Comparison of ENCODE assay signal across 8 mouse cellular contexts in the genomic region with DNA sequence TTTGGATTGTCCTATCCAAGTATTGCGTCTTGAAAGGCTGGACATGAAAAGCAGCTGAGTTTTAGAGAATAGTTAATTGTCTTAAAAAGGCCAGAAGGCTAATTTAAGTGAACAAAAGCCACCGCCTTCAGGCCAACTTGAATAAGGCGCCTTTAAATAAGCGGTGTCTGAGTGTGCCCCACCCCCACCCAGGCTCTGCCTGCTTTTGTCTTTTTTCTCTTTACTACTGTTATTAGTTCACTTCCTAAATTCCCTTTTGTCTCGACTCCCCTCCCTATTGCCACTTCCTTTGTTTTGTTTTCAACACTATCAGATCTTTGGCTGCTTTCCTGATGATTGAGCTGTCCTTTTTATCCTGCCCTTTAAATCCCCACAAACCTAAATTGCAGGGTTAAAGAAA. TPM values are rescaled to one million over a fixed set of nuclear protein-coding genes. Genes with fewer than 3 reads are reported as not detected.
A peak's percentile ranks its signal among the peaks of the same experiment; 100 is the strongest.
DNase-seq lines count a peak whose midpoint lies in the region; ATAC-seq and TF ChIP-seq lines count a peak whose summit lies in the region.

No protein-coding gene starts in this region.

- peak overlapping the region; percentile 59 for H3K4me3 ChIP-seq in forebrain, embryonic 14.5 days (ENCODE audit: low read depth, low read length)
- H3K4me3 ChIP-seq in hindbrain, embryonic 10.5 days: peak overlapping the region; percentile 69
- peak overlapping the region; percentile 66 for H3K4me3 ChIP-seq in stomach, embryonic 15.5 days (replicated peaks)

- intact Hi-C loops in left cerebral cortex, postnatal 4 days (cut with DNase I): no loop called here

- no peak; the same call in 1 of the 2 replicates for TF ChIP-seq CTCF in brain, embryonic 14.5 days (IDR thresholded peaks at IDR 0.05; ENCODE audit: borderline replicate concordance, extremely low read depth, insufficient read depth, insufficient read length)

- WGBS in forebrain, embryonic 14.5 days: 1% methylated on average over 5 of the region's 5 CpGs
- WGBS in hindbrain, embryonic 10.5 days: 4% methylated on average over 5 of the region's 5 CpGs
- WGBS in stomach, embryonic 15.5 days: 5% methylated on average over 5 of the region's 5 CpGs

- peak; percentile 35 for DNase-seq in cerebellum, adult 11 months
- peak; percentile 86 for DNase-seq in brain, embryonic 14.5 days (ENCODE audit: low read depth)
- DNase-seq in forebrain, embryonic 14.5 days (ENCODE audit: low spot score): peak; percentile 80
- DNase-seq in hindbrain, embryonic 10.5 days (ENCODE audit: low spot score): peak; percentile 32
- peak; percentile 28 for DNase-seq in left cerebral cortex, postnatal 4 days

- H3K4me2 ChIP-seq in forebrain, embryonic 14.5 days (ENCODE audit: low read length): peak overlapping the region; percentile 74
- peak overlapping the region; percentile 67 for H3K4me2 ChIP-seq in stomach, embryonic 15.5 days

- 0 out of 2 replicates have a peak, but pooled peaks cover 2% of the 10 kb centered on the region for H3K4me1 ChIP-seq in forebrain, embryonic 14.5 days (ENCODE audit: control insufficient read depth, insufficient read depth, low read length)
- peaks cover 32% of the 10 kb centered on the region for H3K4me1 ChIP-seq in hindbrain, embryonic 10.5 days (replicated peaks)
- no peaks in the 10 kb centered on the region; the same call in 1 of the 2 replicates for H3K4me1 ChIP-seq in stomach, embryonic 15.5 days

- peak overlapping the region; percentile 78; the same call in 1 of the 2 replicates for H3K9ac ChIP-seq in forebrain, embryonic 14.5 days (ENCODE audit: low read length)
- no peak overlapping the region; the same call in 1 of the 2 replicates for H3K9ac ChIP-seq in stomach, embryonic 15.5 days

- no peaks in the 10 kb centered on the region for H3K27me3 ChIP-seq in forebrain, embryonic 14.5 days (replicated peaks; ENCODE audit: control insufficient read depth, insufficient read depth, low read length)
- H3K27me3 ChIP-seq in hindbrain, embryonic 10.5 days (ENCODE audit: insufficient read depth, poor library complexity, severe bottlenecking): 0 out of 2 replicates have a peak, but pooled peaks cover 2% of the 10 kb centered on the region
- no peaks in the 10 kb centered on the region for H3K27me3 ChIP-seq in stomach, embryonic 15.5 days (replicated peaks)

- no peaks in the 10 kb centered on the region for H3K36me3 ChIP-seq in forebrain, embryonic 14.5 days (ENCODE audit: control insufficient read depth, insufficient read depth, low read length)
- no peaks in the 10 kb centered on the region for H3K36me3 ChIP-seq in hindbrain, embryonic 10.5 days
- no peaks in the 10 kb centered on the region for H3K36me3 ChIP-seq in stomach, embryonic 15.5 days

- H3K9me3 ChIP-seq in forebrain, embryonic 14.5 days (replicated peaks; ENCODE audit: control insufficient read depth, low read length): no peaks in the 10 kb centered on the region
- H3K9me3 ChIP-seq in hindbrain, embryonic 10.5 days: no peaks in the 10 kb centered on the region
- H3K9me3 ChIP-seq in stomach, embryonic 15.5 days: no peaks in the 10 kb centered on the region

- TF ChIP-seq POLR2A in brain, embryonic 14.5 days (IDR thresholded peaks at IDR 0.05; ENCODE audit: borderline replicate concordance, extremely low read depth, insufficient read depth, insufficient read length, poor library complexity, severe bottlenecking): no peak

- ATAC-seq in cerebellum, adult (ENCODE audit: insufficient number of reproducible peaks, low FRiP score, low TSS enrichment): no peak
- ATAC-seq in forebrain, embryonic 14.5 days: peak; percentile 43
- peak; percentile 57 for ATAC-seq in megakaryocyte progenitor cell, adult 5-6 weeks (replicated peaks; ENCODE audit: poor library complexity)
- no peak for ATAC-seq in stomach, embryonic 15.5 days (ENCODE audit: insufficient read depth, low FRiP score, low read depth)

- peak overlapping the region; percentile 96 for H3K27ac ChIP-seq in forebrain, embryonic 14.5 days (ENCODE audit: low read depth, low read length)
- peak overlapping the region; percentile 97 for H3K27ac ChIP-seq in hindbrain, embryonic 10.5 days
- peak overlapping the region; percentile 100 for H3K27ac ChIP-seq in stomach, embryonic 15.5 days

RNA-seq across cellular contexts. Expression of a gene that starts 17.3 kb away (rescaled TPM):
- 87.9 and 101 TPM in 2 replicates for polyA plus RNA-seq in brain, embryonic 14.5 days (2012; rRNA removed)
- 76.6 and 84.4 TPM in 2 replicates for polyA plus RNA-seq in forebrain, embryonic 14.5 days (2014; fragmentation: Nextera tagmentation; extraction: Ambion mirVana)
- 84.6 and 104 TPM in 2 replicates for polyA plus RNA-seq in hindbrain, embryonic 10.5 days (2016; fragmentation: Nextera tagmentation; extraction: Ambion mirVana)
- total RNA-seq in left cerebral cortex, postnatal 4 days (2021): 10 to 100 TPM; 65.7 to 72.1 TPM
- total RNA-seq in megakaryocyte progenitor cell, adult 5-6 weeks (2015): 225 and 270 TPM in 2 replicates
- total RNA-seq in megakaryocyte progenitor cell, adult 5-6 weeks (2017): 231 and 265 TPM in 2 replicates
- 109 and 110 TPM in 2 replicates for polyA plus RNA-seq in stomach, embryonic 15.5 days (2015; fragmentation: Nextera tagmentation; extraction: Ambion mirVana)

Comparison
In these comparisons a context has a peak if more than half of its experiments do, and no peak if none do; other contexts are left out.
1. DNase-seq: peak in every context shown above with its lines; median percentile 86 in brain, embryonic 14.5 days; 80 in forebrain, embryonic 14.5 days; 35 in cerebellum, adult 11 months; 32 in hindbrain, embryonic 10.5 days; 28 in left cerebral cortex, postnatal 4 days.
2. ATAC-seq: peak in forebrain, embryonic 14.5 days (single experiment) and megakaryocyte progenitor cell, adult 5-6 weeks (single experiment); none in cerebellum, adult (single experiment) and stomach, embryonic 15.5 days (single experiment).
3. Peak in every context shown above with its lines, with median percentiles within 50 percentile points of each other: H3K27ac ChIP-seq and H3K4me3 ChIP-seq.